Comparison of ENCODE assay signal across 9 mouse cellular contexts in genomic region chr6:87839797-87840341, GRCm38 (mm10). TPM values are rescaled to one million over a fixed set of nuclear protein-coding genes. Genes with fewer than 3 reads are reported as not detected.
DNase-seq lines count a peak whose midpoint lies in the region; ATAC-seq and TF ChIP-seq lines count a peak whose summit lies in the region.
"Had no signal": no experiment of that assay in that cellular context is flagged by ENCODE, and none has a peak within 500 bp of the region (broad histone marks: within the 10 kb centered on the region; RNA-seq: fewer than 3 reads in every experiment).

No protein-coding gene starts in this region.

- no peak for ATAC-seq in hindbrain, embryonic 13.5 days (ENCODE audit: low FRiP score)
- no peak for ATAC-seq in neural tube, embryonic 12.5 days (ENCODE audit: low FRiP score, low read depth)
- no peak for ATAC-seq in intestine, embryonic 14.5 days (replicated peaks; ENCODE audit: low FRiP score, low TSS enrichment, low read depth)
- no peak for ATAC-seq in forebrain, postnatal 0 days

- no peak overlapping the region for H3K4me2 ChIP-seq in hindbrain, embryonic 13.5 days
- 0 out of 2 replicates have a peak overlapping the region, but pooled peaks have one; percentile 82 for H3K4me2 ChIP-seq in neural tube, embryonic 12.5 days (replicated peaks)
- H3K4me2 ChIP-seq in intestine, embryonic 14.5 days (ENCODE audit: low read length), result peak overlapping the region; percentile 90
- no peak overlapping the region for H3K4me2 ChIP-seq in forebrain, postnatal 0 days (ENCODE audit: low read depth)

- 67% methylated on average over 11 of the region's 11 CpGs for WGBS in hindbrain, embryonic 13.5 days
- 64% methylated on average over 11 of the region's 11 CpGs for WGBS in hindbrain, embryonic 10.5 days
- 62% methylated on average over 11 of the region's 11 CpGs for WGBS in neural tube, embryonic 12.5 days
- 61% methylated on average over 11 of the region's 11 CpGs for WGBS in intestine, embryonic 14.5 days
- WGBS in small intestine, adult 2 months, result 36% methylated on average over 11 of the region's 11 CpGs
- whole genome bisulfite sequencing in forebrain, postnatal 0 days, result 69% methylated on average over 11 of the region's 11 CpGs

- H3K27ac ChIP-seq in hindbrain, embryonic 13.5 days, result peak overlapping the region; percentile 96; the same call in 1 of the 2 replicates
- no peak overlapping the region for H3K27ac ChIP-seq in hindbrain, embryonic 10.5 days
- no peak overlapping the region for H3K27ac ChIP-seq in neural tube, embryonic 12.5 days
- H3K27ac ChIP-seq in intestine, embryonic 14.5 days (ENCODE audit: low read depth), result no peak overlapping the region
- H3K27ac ChIP-seq in small intestine, adult 2 months (ENCODE audit: insufficient read depth, low read depth, low read length), result peak overlapping the region; percentile 49; the same call in 1 of the 2 replicates
- no peak overlapping the region for H3K27ac ChIP-seq in forebrain, postnatal 0 days (ENCODE audit: low read depth, low read length)

- no peak overlapping the region for H3K9ac ChIP-seq in hindbrain, embryonic 13.5 days
- 0 out of 2 replicates have a peak overlapping the region, but pooled peaks have one; percentile 73 for H3K9ac ChIP-seq in neural tube, embryonic 12.5 days
- no peak overlapping the region for H3K9ac ChIP-seq in intestine, embryonic 14.5 days (ENCODE audit: low read length)
- no peak overlapping the region for H3K9ac ChIP-seq in forebrain, postnatal 0 days

- H3K9me3 ChIP-seq in hindbrain, embryonic 13.5 days, result no peaks in the 10 kb centered on the region
- no peaks in the 10 kb centered on the region for H3K9me3 ChIP-seq in hindbrain, embryonic 10.5 days
- no peaks in the 10 kb centered on the region for H3K9me3 ChIP-seq in neural tube, embryonic 12.5 days
- no peaks in the 10 kb centered on the region for H3K9me3 ChIP-seq in intestine, embryonic 14.5 days (ENCODE audit: control insufficient read depth, low read length)
- H3K9me3 ChIP-seq in forebrain, postnatal 0 days (ENCODE audit: low read length), result no peaks in the 10 kb centered on the region
- H3K9me3 ChIP-seq: limb, embryonic 15.5 days had no signal

- H3K36me3 ChIP-seq in hindbrain, embryonic 13.5 days, result peaks cover 43% of the 10 kb centered on the region
- peaks cover 56% of the 10 kb centered on the region for H3K36me3 ChIP-seq in hindbrain, embryonic 10.5 days
- peaks cover 37% of the 10 kb centered on the region for H3K36me3 ChIP-seq in neural tube, embryonic 12.5 days
- peaks cover 46% of the 10 kb centered on the region for H3K36me3 ChIP-seq in intestine, embryonic 14.5 days (ENCODE audit: control insufficient read depth, insufficient read depth, low read length)
- peaks cover 25% of the 10 kb centered on the region for H3K36me3 ChIP-seq in small intestine, adult 2 months (ENCODE audit: control insufficient read depth, insufficient read depth, low read length)
- H3K36me3 ChIP-seq in forebrain, postnatal 0 days (ENCODE audit: insufficient read depth), result peaks cover 42% of the 10 kb centered on the region

- TF ChIP-seq POLR2A in small intestine, adult 2 months (IDR thresholded peaks at IDR 0.05; ENCODE audit: low read depth, low read length), result no peak

- no peaks in the 10 kb centered on the region for H3K27me3 ChIP-seq in hindbrain, embryonic 13.5 days
- H3K27me3 ChIP-seq in hindbrain, embryonic 10.5 days (ENCODE audit: insufficient read depth, poor library complexity, severe bottlenecking), result no peaks in the 10 kb centered on the region
- H3K27me3 ChIP-seq in neural tube, embryonic 12.5 days (replicated peaks), result no peaks in the 10 kb centered on the region
- no peaks in the 10 kb centered on the region for H3K27me3 ChIP-seq in intestine, embryonic 14.5 days (replicated peaks; ENCODE audit: control insufficient read depth, insufficient read depth, low read length)
- no peaks in the 10 kb centered on the region for H3K27me3 ChIP-seq in small intestine, adult 2 months (ENCODE audit: control insufficient read depth, insufficient read depth, low read length)
- no peaks in the 10 kb centered on the region for H3K27me3 ChIP-seq in forebrain, postnatal 0 days (ENCODE audit: insufficient read depth, low read length)
- H3K27me3 ChIP-seq: limb, embryonic 15.5 days had no signal

- no peak overlapping the region for H3K4me3 ChIP-seq in hindbrain, embryonic 13.5 days
- no peak overlapping the region for H3K4me3 ChIP-seq in hindbrain, embryonic 10.5 days
- no peak overlapping the region for H3K4me3 ChIP-seq in neural tube, embryonic 12.5 days
- no peak overlapping the region for H3K4me3 ChIP-seq in intestine, embryonic 14.5 days (ENCODE audit: low read depth, low read length)
- H3K4me3 ChIP-seq in small intestine, adult 2 months (ENCODE audit: low read depth, low read length), result no peak overlapping the region
- H3K4me3 ChIP-seq in forebrain, postnatal 0 days (ENCODE audit: low read depth, low read length), result no peak overlapping the region

- peaks cover 20% of the 10 kb centered on the region for H3K4me1 ChIP-seq in hindbrain, embryonic 13.5 days (replicated peaks)
- peaks cover 23% of the 10 kb centered on the region for H3K4me1 ChIP-seq in hindbrain, embryonic 10.5 days (replicated peaks)
- H3K4me1 ChIP-seq in neural tube, embryonic 12.5 days, result peaks cover 10% of the 10 kb centered on the region; the same call in 1 of the 2 replicates
- H3K4me1 ChIP-seq in intestine, embryonic 14.5 days (replicated peaks; ENCODE audit: control insufficient read depth, insufficient read depth, low read length), result peaks cover 8% of the 10 kb centered on the region; the same call in 1 of the 2 replicates
- peaks cover 3% of the 10 kb centered on the region; the same call in 1 of the 2 replicates for H3K4me1 ChIP-seq in small intestine, adult 2 months (ENCODE audit: control insufficient read depth, insufficient read depth, insufficient read length, low read length)
- H3K4me1 ChIP-seq in forebrain, postnatal 0 days (ENCODE audit: insufficient read depth), result 0 out of 2 replicates have a peak, but pooled peaks cover 3% of the 10 kb centered on the region

- no peak for DNase-seq in hindbrain, embryonic 10.5 days (ENCODE audit: low spot score)
- no peak for DNase-seq in neural tube, embryonic 10.5 days (ENCODE audit: extremely low spot score, low spot score)
- DNase-seq in intestine, embryonic 14.5 days (ENCODE audit: low spot score), result no peak
- DNase-seq in forebrain, postnatal 0 days, result no peak
- DNase-seq: kidney, adult 8-10 months had no signal

- TF ChIP-seq CTCF in small intestine, adult 2 months (IDR thresholded peaks at IDR 0.05; ENCODE audit: extremely low read depth, insufficient read length, insufficient replicate concordance, low read depth, low read length), result no peak
- no peak for TF ChIP-seq CTCF in forebrain, postnatal 0 days (IDR thresholded peaks at IDR 0.05; ENCODE audit: low read depth)

RNA-seq across cellular contexts. Expression of gene Isy1, which starts 1.3 kb away (rescaled TPM):
- 25.7 and 33.3 TPM in 2 replicates for polyA plus RNA-seq in hindbrain, embryonic 13.5 days (2015; fragmentation: Nextera tagmentation; extraction: Ambion mirVana)
- 50.7 and 68.0 TPM in 2 replicates for polyA plus RNA-seq in hindbrain, embryonic 10.5 days (2016; fragmentation: Nextera tagmentation; extraction: Ambion mirVana)
- polyA plus RNA-seq in neural tube, embryonic 12.5 days (2016; fragmentation: Nextera tagmentation; extraction: Ambion mirVana), result 43.9 and 44.5 TPM in 2 replicates
- polyA plus RNA-seq in intestine, embryonic 14.5 days (2014; fragmentation: Nextera tagmentation; extraction: Ambion mirVana), result 51.0 and 52.3 TPM in 2 replicates
- 2.2 and 6.7 TPM in 2 replicates for polyA plus RNA-seq in small intestine, adult 2 months (2012; rRNA removed)
- 30.1 and 31.5 TPM in 2 replicates for total RNA-seq in forebrain, postnatal 0 days (2014; rRNA removed)
- polyA plus RNA-seq in forebrain, postnatal 0 days (2015; fragmentation: Nextera tagmentation; extraction: Ambion mirVana), result 28.2 and 28.5 TPM in 2 replicates

RNA-seq across cellular contexts. Expression of gene Gm45140, which starts 4.3 kb away (rescaled TPM):
- polyA plus RNA-seq in hindbrain, embryonic 13.5 days (2015; fragmentation: Nextera tagmentation; extraction: Ambion mirVana), result 2.0 and 2.8 TPM in 2 replicates
- polyA plus RNA-seq in hindbrain, embryonic 10.5 days (2016; fragmentation: Nextera tagmentation; extraction: Ambion mirVana), result 0.77 and 1.7 TPM in 2 replicates
- polyA plus RNA-seq in neural tube, embryonic 12.5 days (2016; fragmentation: Nextera tagmentation; extraction: Ambion mirVana), result 6.2 and 6.7 TPM in 2 replicates
- polyA plus RNA-seq in intestine, embryonic 14.5 days (2014; fragmentation: Nextera tagmentation; extraction: Ambion mirVana), result 2.6 and 3.7 TPM in 2 replicates
- 0.34 and 0.47 TPM in 2 replicates for polyA plus RNA-seq in small intestine, adult 2 months (2012; rRNA removed)
- total RNA-seq in forebrain, postnatal 0 days (2014; rRNA removed), result 1.7 and 4.7 TPM in 2 replicates
- 1.0 and 2.0 TPM in 2 replicates for polyA plus RNA-seq in forebrain, postnatal 0 days (2015; fragmentation: Nextera tagmentation; extraction: Ambion mirVana)

RNA-seq across cellular contexts. Expression of gene Cnbp, which starts 11.0 kb away (rescaled TPM):
- 599 and 604 TPM in 2 replicates for polyA plus RNA-seq in hindbrain, embryonic 13.5 days (2015; fragmentation: Nextera tagmentation; extraction: Ambion mirVana)
- polyA plus RNA-seq in hindbrain, embryonic 10.5 days (2016; fragmentation: Nextera tagmentation; extraction: Ambion mirVana), result 1,080 and 1,309 TPM in 2 replicates
- polyA plus RNA-seq in neural tube, embryonic 12.5 days (2016; fragmentation: Nextera tagmentation; extraction: Ambion mirVana), result 795 and 826 TPM in 2 replicates
- polyA plus RNA-seq in intestine, embryonic 14.5 days (2014; fragmentation: Nextera tagmentation; extraction: Ambion mirVana), result 1,199 and 1,261 TPM in 2 replicates
- polyA plus RNA-seq in small intestine, adult 2 months (2012; rRNA removed), result 63.8 and 77.3 TPM in 2 replicates
- 244 and 321 TPM in 2 replicates for total RNA-seq in forebrain, postnatal 0 days (2014; rRNA removed)
- 684 and 687 TPM in 2 replicates for polyA plus RNA-seq in forebrain, postnatal 0 days (2015; fragmentation: Nextera tagmentation; extraction: Ambion mirVana)

RNA-seq across cellular contexts. Expression of gene Rab43, which starts 27.9 kb away (rescaled TPM):
- 9.3 and 9.6 TPM in 2 replicates for polyA plus RNA-seq in hindbrain, embryonic 13.5 days (2015; fragmentation: Nextera tagmentation; extraction: Ambion mirVana)
- polyA plus RNA-seq in hindbrain, embryonic 10.5 days (2016; fragmentation: Nextera tagmentation; extraction: Ambion mirVana), result 7.9 and 8.1 TPM in 2 replicates
- 9.2 and 10.8 TPM in 2 replicates for polyA plus RNA-seq in neural tube, embryonic 12.5 days (2016; fragmentation: Nextera tagmentation; extraction: Ambion mirVana)
- 9.8 and 11.7 TPM in 2 replicates for polyA plus RNA-seq in intestine, embryonic 14.5 days (2014; fragmentation: Nextera tagmentation; extraction: Ambion mirVana)
- 47.2 and 58.4 TPM in 2 replicates for polyA plus RNA-seq in small intestine, adult 2 months (2012; rRNA removed)
- 14.2 and 24.3 TPM in 2 replicates for total RNA-seq in forebrain, postnatal 0 days (2014; rRNA removed)
- 7.2 and 9.3 TPM in 2 replicates for polyA plus RNA-seq in forebrain, postnatal 0 days (2015; fragmentation: Nextera tagmentation; extraction: Ambion mirVana)

RNA-seq across cellular contexts. Expression of gene Copg1, which starts 47.7 kb away (rescaled TPM):
- polyA plus RNA-seq in hindbrain, embryonic 13.5 days (2015; fragmentation: Nextera tagmentation; extraction: Ambion mirVana), result 165 and 174 TPM in 2 replicates
- polyA plus RNA-seq in hindbrain, embryonic 10.5 days (2016; fragmentation: Nextera tagmentation; extraction: Ambion mirVana), result 155 and 159 TPM in 2 replicates
- polyA plus RNA-seq in neural tube, embryonic 12.5 days (2016; fragmentation: Nextera tagmentation; extraction: Ambion mirVana), result 156 and 161 TPM in 2 replicates
- polyA plus RNA-seq in intestine, embryonic 14.5 days (2014; fragmentation: Nextera tagmentation; extraction: Ambion mirVana), result 170 and 172 TPM in 2 replicates
- polyA plus RNA-seq in small intestine, adult 2 months (2012; rRNA removed), result 44.8 and 62.5 TPM in 2 replicates
- 171 and 186 TPM in 2 replicates for total RNA-seq in forebrain, postnatal 0 days (2014; rRNA removed)
- polyA plus RNA-seq in forebrain, postnatal 0 days (2015; fragmentation: Nextera tagmentation; extraction: Ambion mirVana), result 163 and 180 TPM in 2 replicates

Comparison
In these comparisons a context has a peak if more than half of its experiments do, and no peak if none do; other contexts are left out.
1. H3K27ac ChIP-seq: peak in hindbrain, embryonic 13.5 days (single experiment) and small intestine, adult 2 months (single experiment); none in hindbrain, embryonic 10.5 days (single experiment), neural tube, embryonic 12.5 days (single experiment), intestine, embryonic 14.5 days (single experiment) and forebrain, postnatal 0 days (single experiment).
2. H3K4me2 ChIP-seq: peak in neural tube, embryonic 12.5 days (single experiment) and intestine, embryonic 14.5 days (single experiment); none in hindbrain, embryonic 13.5 days (single experiment) and forebrain, postnatal 0 days (single experiment).